Mouse (Mus musculus) brain, adult 10 weeks (tissue): ENCODE data around the gene Slc30a9. TPM values are rescaled to one million over a fixed set of nuclear protein-coding genes. Genes with fewer than 3 reads are reported as not detected.

ENCODE experiments used
- polyA plus RNA-seq: library from polyadenylated mRNA; stranded (reverse); fragments of 350-450 nt; fragmentation: Illumina TruSeq; extraction: RNeasy Lipid Tissue Mini Kit (QIAGEN cat#74804); gene quantifications from one replicate; pipeline ENCODE4 v1.2.3, GENCODE M21; 2015; ENCODE audit warnings: low read depth, low replicate concordance

Gene Slc30a9
- 164 TPM for polyA plus RNA-seq

DNA sequence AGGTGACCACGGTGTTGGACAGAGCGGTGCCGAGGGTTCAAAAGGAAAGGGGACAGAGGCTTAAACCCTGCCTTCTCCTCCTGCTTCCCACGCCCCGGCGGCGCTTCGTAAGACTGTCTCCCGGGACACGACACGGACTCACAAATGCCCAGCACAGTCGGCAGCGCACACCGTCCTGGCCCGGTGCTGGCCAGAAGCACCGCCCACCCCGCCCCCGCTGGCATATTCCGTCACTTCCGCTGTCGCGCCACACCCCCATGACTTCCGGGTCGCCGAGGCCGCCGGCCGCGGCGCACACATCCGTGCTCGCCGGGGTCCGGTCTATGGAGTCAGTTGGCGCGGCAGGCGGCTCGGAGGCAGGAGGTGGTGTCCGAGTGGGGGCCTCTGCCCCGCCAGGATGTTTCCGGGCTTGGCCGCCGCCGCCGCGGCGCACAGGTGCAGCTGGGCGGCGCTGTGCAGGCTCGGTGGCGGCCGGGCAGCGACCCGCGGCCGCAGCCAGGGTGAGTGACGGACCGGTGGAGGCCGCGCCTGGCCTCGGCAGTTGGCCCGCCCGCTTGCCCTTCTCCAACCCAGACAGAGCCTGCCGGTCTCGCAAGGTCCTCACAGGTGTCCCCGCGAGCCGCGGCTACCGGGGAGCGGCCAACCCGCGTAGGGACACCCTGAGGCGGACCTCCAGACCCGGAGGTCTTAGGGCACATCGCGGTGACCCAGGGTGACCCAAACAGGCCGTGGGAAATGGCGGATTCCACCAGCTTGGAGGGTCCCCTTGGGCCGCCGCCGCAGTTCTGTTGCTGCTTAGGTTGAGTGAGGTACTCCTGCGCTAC is at the start of gene Slc30a9:
TSS of gene Slc30a9 (plus strand) at position 258 of the 824 bp plus-strand sequence.

DNA sequence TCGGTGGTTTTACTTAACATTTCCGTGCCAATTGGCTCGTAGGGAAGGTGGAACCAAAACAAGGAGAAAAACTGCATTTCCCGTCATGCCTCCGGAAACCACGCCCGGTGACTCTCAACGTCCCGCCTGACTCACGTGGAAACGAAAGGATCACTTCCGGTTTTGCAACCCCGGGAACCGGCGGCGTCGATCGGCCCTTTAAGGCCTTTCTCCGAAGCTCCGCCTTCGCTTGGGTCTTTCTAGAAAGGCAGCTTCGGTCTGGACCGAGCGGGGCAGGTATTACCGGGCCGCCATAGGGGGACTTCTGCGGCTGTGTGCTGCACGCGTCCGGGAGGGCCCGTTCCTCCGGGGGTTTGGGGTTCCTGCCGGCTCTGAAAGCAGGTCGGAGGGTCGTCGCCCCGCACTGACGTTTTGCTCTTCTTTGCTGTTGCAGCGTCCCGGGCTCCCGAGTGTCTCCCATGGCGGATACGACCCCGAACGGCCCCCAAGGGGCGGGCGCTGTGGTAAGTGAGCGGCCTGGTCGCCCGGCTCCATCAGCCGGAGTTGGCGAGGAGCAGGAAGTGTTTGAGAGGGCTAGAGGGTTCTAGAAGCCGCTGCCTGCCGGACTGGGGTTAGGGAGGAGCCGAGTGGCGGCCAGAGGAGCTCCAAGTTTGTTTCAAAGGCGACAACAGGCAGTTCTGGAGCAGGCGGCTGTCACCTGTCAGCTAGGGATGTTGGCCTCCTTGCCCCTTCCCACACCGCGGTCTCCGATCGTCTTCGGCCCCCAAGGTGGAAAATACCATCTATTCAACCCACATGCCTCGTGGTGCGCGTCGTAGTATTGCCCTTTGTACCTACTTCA is 46.0 kb upstream of the Slc30a9 start, which contains the start of gene Tmem33:
TSS of gene Tmem33 (plus strand) at position 35 of the 841 bp plus-strand sequence.

Other genes starting within 250 kb of the Slc30a9 start
- gene Phox2b, start 207.7 kb upstream of the Slc30a9 start, polyA plus RNA-seq = not detected
- 79.5 TPM for gene Tmem33, start 46.4 kb upstream of the Slc30a9 start, polyA plus RNA-seq
- gene Bend4, start 121.4 kb downstream of the Slc30a9 start, polyA plus RNA-seq = 2.9 TPM